Mouse (Mus musculus) forebrain, embryonic 12.5 days (tissue): ENCODE results near the gene Lrrc4. TPM values are rescaled to one million over a fixed set of nuclear protein-coding genes. Genes with fewer than 3 reads are reported as not detected.

Experiments
- ATAC-seq: fragments of 200-750 bp; cut with Nextera tagmentation; 2 replicates; pipeline ENCODE4 v1.8.0; 2017; ENCODE audit warnings: moderate TSS enrichment; ENCODE audit not compliant: low FRiP score
- H3K27ac ChIP-seq: fragments of 300-500 bp; sonication (generic); 2 replicates; pipeline ENCODE4 v1.5.1; 2016; ENCODE audit warnings: mild to moderate bottlenecking
- H3K27me3 ChIP-seq: fragments of 300-500 bp; sonication (generic); 2 replicates; pipeline ENCODE4 v1.6.1; 2016; ENCODE audit warnings: mild to moderate bottlenecking
- H3K36me3 ChIP-seq: fragments of 300-500 bp; sonication (generic); replicated peaks from 2 replicates; pipeline ENCODE4 v1.6.1; 2016; ENCODE audit warnings: mild to moderate bottlenecking
- H3K4me1 ChIP-seq: fragments of 300-500 bp; sonication (generic); 2 replicates; pipeline ENCODE4 v1.6.1; 2016
- H3K4me2 ChIP-seq: fragments of 300-500 bp; sonication (generic); 2 replicates; pipeline ENCODE4 v1.6.1; 2016; ENCODE audit warnings: mild to moderate bottlenecking, moderate library complexity
- H3K4me3 ChIP-seq: fragments of 300-500 bp; sonication (generic); replicated peaks from 2 replicates; pipeline ENCODE4 v1.5.1; 2016; ENCODE audit warnings: mild to moderate bottlenecking
- H3K9ac ChIP-seq: fragments of 300-500 bp; sonication (generic); 2 replicates; pipeline ENCODE4 v1.6.1; 2016; ENCODE audit warnings: mild to moderate bottlenecking
- H3K9me3 ChIP-seq: fragments of 300-500 bp; sonication (generic); 2 replicates; pipeline ENCODE4 v1.6.1; 2016
- WGBS: fragments of 180-500 bp; shearing (Covaris S2); methylation state at CpG from one replicate; pipeline ENCODE4 v1.1.7; 2016; 5-methylcytosine and 5-hydroxymethylcytosine counted together
- polyA plus RNA-seq: library from polyadenylated mRNA; unstranded; fragments of >200 nt; fragmentation: Nextera tagmentation; extraction: Ambion mirVana; gene quantifications from 2 replicates; pipeline ENCODE4 v1.2.1, GENCODE M21; 2016

The Lrrc4 gene
- polyA plus RNA-seq, 1 experiment from 2014 or later, result 3.1 TPM

GRCm38 (mm10) chr6:28735116-28735515 lies 96.4 kb downstream of the Lrrc4 start:
- no peak overlapping the region for H3K9ac ChIP-seq
- H3K36me3 ChIP-seq, result no peaks in the 10 kb centered on the region
- no peak overlapping the region for H3K4me3 ChIP-seq
- no peak overlapping the region for H3K4me2 ChIP-seq
- no peak overlapping the region for H3K27ac ChIP-seq
- H3K9me3 ChIP-seq, result no peaks in the 10 kb centered on the region
- H3K27me3 ChIP-seq, result no peaks in the 10 kb centered on the region
- WGBS, result 80% methylated on average over 9 of the region's 9 CpGs
- no peak for ATAC-seq
- peaks cover 2% of the 10 kb centered on the region for H3K4me1 ChIP-seq

- H3K36me3 ChIP-seq, result no peaks in the 10 kb centered on the region
- H3K27me3 ChIP-seq, result no peaks in the 10 kb centered on the region
- no peak overlapping the region for H3K9ac ChIP-seq
- no peak for ATAC-seq
- 83% methylated on average over 5 of the region's 5 CpGs for WGBS
- no peaks in the 10 kb centered on the region for H3K9me3 ChIP-seq
- no peak overlapping the region for H3K4me3 ChIP-seq
- no peak overlapping the region for H3K27ac ChIP-seq
- peaks cover 12% of the 10 kb centered on the region for H3K4me1 ChIP-seq
- H3K4me2 ChIP-seq, result no peak overlapping the region
Measured at GRCm38 (mm10) chr6:28733884-28734647, 97.5 kb downstream of the Lrrc4 start.

GRCm38 (mm10) chr6:28731246-28731645 lies 100.3 kb downstream of the Lrrc4 start:
- no peak for ATAC-seq
- H3K36me3 ChIP-seq, result no peaks in the 10 kb centered on the region
- no peak overlapping the region for H3K4me3 ChIP-seq
- no peaks in the 10 kb centered on the region for H3K27me3 ChIP-seq
- no peak overlapping the region for H3K27ac ChIP-seq
- H3K4me2 ChIP-seq, result no peak overlapping the region
- H3K9me3 ChIP-seq, result no peaks in the 10 kb centered on the region
- WGBS, result 94% methylated on average over 6 of the region's 6 CpGs
- H3K9ac ChIP-seq, result no peak overlapping the region
- peaks cover 24% of the 10 kb centered on the region for H3K4me1 ChIP-seq

GRCm38 (mm10) chr6:28729649-28730048 lies 101.9 kb downstream of the Lrrc4 start:
- Histone ChIP-seq H3K4me1 (peaks cover 27% of the 10 kb centered on the region), H3K36me3 (no peaks in the 10 kb centered on the region), H3K9me3 (no peaks in the 10 kb centered on the region), H3K27me3 (no peaks in the 10 kb centered on the region), H3K9ac (no peak overlapping the region), H3K4me3 (no peak overlapping the region), H3K4me2 (peak overlapping the region; percentile 9; the same call in 1 of the 2 replicates), H3K27ac (0 out of 2 replicates have a peak overlapping the region, but pooled peaks have one; percentile 56)
- 13% methylated on average over 2 of the region's 2 CpGs for WGBS
- peak; percentile 30; the same call in 1 of the 2 replicates for ATAC-seq

- H3K36me3 ChIP-seq, result no peaks in the 10 kb centered on the region
- H3K4me1 ChIP-seq, result peaks cover 30% of the 10 kb centered on the region
- no peak overlapping the region for H3K9ac ChIP-seq
- H3K4me2 ChIP-seq, result no peak overlapping the region
- no peaks in the 10 kb centered on the region for H3K9me3 ChIP-seq
- WGBS, result 24% methylated on average over 3 of the region's 3 CpGs
- H3K4me3 ChIP-seq, result no peak overlapping the region
- H3K27ac ChIP-seq, result peak overlapping the region; percentile 56; the same call in 1 of the 2 replicates
- peak; percentile 30; the same call in 1 of the 2 replicates for ATAC-seq
- H3K27me3 ChIP-seq, result no peaks in the 10 kb centered on the region
Measured at GRCm38 (mm10) chr6:28729236-28729635, 102.3 kb downstream of the Lrrc4 start.

- H3K9me3 ChIP-seq, result no peaks in the 10 kb centered on the region
- ATAC-seq, result no peak
- no peak overlapping the region for H3K9ac ChIP-seq
- H3K4me2 ChIP-seq, result no peak overlapping the region
- no peaks in the 10 kb centered on the region for H3K36me3 ChIP-seq
- no peaks in the 10 kb centered on the region for H3K27me3 ChIP-seq
- no peak overlapping the region for H3K4me3 ChIP-seq
- 52% methylated on average over 5 of the region's 5 CpGs for WGBS
- H3K27ac ChIP-seq, result no peak overlapping the region
- H3K4me1 ChIP-seq, result peaks cover 25% of the 10 kb centered on the region
Measured at GRCm38 (mm10) chr6:28724776-28725175, 106.8 kb downstream of the Lrrc4 start.

- H3K4me1 ChIP-seq, result peaks cover 9% of the 10 kb centered on the region
- no peak for ATAC-seq
- no peak overlapping the region for H3K27ac ChIP-seq
- H3K9ac ChIP-seq, result no peak overlapping the region
- 68% methylated on average over 2 of the region's 2 CpGs for WGBS
- H3K9me3 ChIP-seq, result no peaks in the 10 kb centered on the region
- H3K36me3 ChIP-seq, result no peaks in the 10 kb centered on the region
- no peak overlapping the region for H3K4me3 ChIP-seq
- no peak overlapping the region for H3K4me2 ChIP-seq
- no peaks in the 10 kb centered on the region for H3K27me3 ChIP-seq
Measured at GRCm38 (mm10) chr6:28723059-28723458, 108.5 kb downstream of the Lrrc4 start.

- no peak overlapping the region for H3K9ac ChIP-seq
- no peak overlapping the region for H3K4me2 ChIP-seq
- no peak overlapping the region for H3K4me3 ChIP-seq
- H3K36me3 ChIP-seq, result no peaks in the 10 kb centered on the region
- ATAC-seq, result no peak
- no peaks in the 10 kb centered on the region for H3K9me3 ChIP-seq
- peaks cover 16% of the 10 kb centered on the region for H3K4me1 ChIP-seq
- no peak overlapping the region for H3K27ac ChIP-seq
- H3K27me3 ChIP-seq, result no peaks in the 10 kb centered on the region
- 94% methylated on average over 9 of the region's 9 CpGs for WGBS
Measured at GRCm38 (mm10) chr6:28720391-28721171, 111.0 kb downstream of the Lrrc4 start.

GRCm38 (mm10) chr6:28717845-28718237 lies 113.7 kb downstream of the Lrrc4 start:
- Histone ChIP-seq H3K9me3 (no peaks in the 10 kb centered on the region), H3K36me3 (no peaks in the 10 kb centered on the region), H3K9ac (no peak overlapping the region), H3K4me3 (no peak overlapping the region), H3K4me2 (no peak overlapping the region), H3K27ac (no peak overlapping the region), H3K27me3 (no peaks in the 10 kb centered on the region), H3K4me1 (peaks cover 17% of the 10 kb centered on the region)
- WGBS, result 48% methylated on average over 4 of the region's 4 CpGs
- no peak; the same call in 1 of the 2 replicates for ATAC-seq

- no peak overlapping the region for H3K27ac ChIP-seq
- no peaks in the 10 kb centered on the region for H3K36me3 ChIP-seq
- H3K27me3 ChIP-seq, result no peaks in the 10 kb centered on the region
- H3K4me2 ChIP-seq, result no peak overlapping the region
- H3K4me1 ChIP-seq, result peaks cover 17% of the 10 kb centered on the region
- no peak overlapping the region for H3K4me3 ChIP-seq
- H3K9me3 ChIP-seq, result no peaks in the 10 kb centered on the region
- peak; percentile 39 for ATAC-seq
- WGBS, result 43% methylated on average over 7 of the region's 7 CpGs
- no peak overlapping the region for H3K9ac ChIP-seq
Measured at GRCm38 (mm10) chr6:28717203-28717844, 114.2 kb downstream of the Lrrc4 start.

- Histone ChIP-seq H3K4me3 (no peak overlapping the region), H3K27me3 (no peaks in the 10 kb centered on the region), H3K36me3 (no peaks in the 10 kb centered on the region), H3K27ac (no peak overlapping the region), H3K9me3 (no peaks in the 10 kb centered on the region), H3K4me1 (peaks cover 28% of the 10 kb centered on the region), H3K9ac (no peak overlapping the region), H3K4me2 (no peak overlapping the region)
- ATAC-seq, result no peak
- WGBS, result 15% methylated on average over 2 of the region's 2 CpGs
Measured at GRCm38 (mm10) chr6:28710035-28710434, 121.5 kb downstream of the Lrrc4 start.

- Histone ChIP-seq H3K4me3 (no peak overlapping the region), H3K4me2 (no peak overlapping the region), H3K4me1 (peaks cover 30% of the 10 kb centered on the region), H3K27me3 (no peaks in the 10 kb centered on the region), H3K27ac (no peak overlapping the region), H3K9ac (no peak overlapping the region), H3K36me3 (no peaks in the 10 kb centered on the region), H3K9me3 (no peaks in the 10 kb centered on the region)
- 88% methylated on average over 12 of the region's 12 CpGs for WGBS
- no peak for ATAC-seq
Measured at GRCm38 (mm10) chr6:28706976-28707592, 124.5 kb downstream of the Lrrc4 start.
